Mouse (Mus musculus): ENCODE measurements around the gene Rbm15. TPM values are rescaled to one million over a fixed set of nuclear protein-coding genes. Genes with fewer than 3 reads are reported as not detected.

Rbm15 gene
- polyA plus RNA-seq, 1 experiment, result 7.4 TPM

DNA sequence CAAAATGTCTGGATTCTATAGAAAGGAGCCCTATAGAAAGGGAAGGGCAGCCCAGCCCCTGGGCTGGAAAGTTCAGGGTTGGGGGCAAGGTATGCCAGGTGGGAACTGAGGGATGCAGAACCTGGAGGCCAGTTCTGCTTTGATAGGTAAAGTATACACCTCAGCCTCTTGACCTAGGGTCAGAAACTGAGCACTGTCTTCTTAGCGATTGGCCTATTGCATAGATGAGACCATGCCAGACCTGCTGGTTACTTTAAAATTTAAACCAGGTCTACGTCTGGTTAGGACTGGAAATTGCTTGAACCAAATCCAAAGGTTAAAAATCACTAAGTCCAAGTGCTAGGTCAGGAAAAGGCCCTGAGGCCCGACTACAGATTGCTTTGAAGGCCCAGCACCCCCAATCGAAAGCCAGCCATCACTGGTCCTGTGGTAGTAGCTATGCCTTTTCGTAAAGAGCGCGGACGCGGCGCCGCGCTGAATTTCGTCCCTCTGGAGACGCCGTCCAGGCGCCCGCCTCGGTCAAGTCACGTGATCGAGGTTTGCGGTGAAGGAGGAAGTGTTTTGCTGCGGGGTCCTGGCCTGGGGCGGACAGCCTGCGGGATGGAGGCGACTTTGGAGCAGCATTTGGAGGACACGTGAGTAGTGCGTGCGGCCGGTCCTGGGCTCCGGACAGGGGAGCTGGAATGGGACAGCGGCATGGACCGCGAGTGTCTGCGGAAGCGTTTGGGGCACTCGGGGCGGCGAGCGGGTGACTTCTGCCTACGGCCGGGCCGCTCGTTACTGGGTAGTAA, 54.8 kb downstream of the Rbm15 start, which contains the start of gene Lamtor5:
Gene Lamtor5 (plus strand): TSS at position 380 of the 791 bp plus-strand sequence.
- TF ChIP-seq GATA1 (IDR thresholded peaks at IDR 0.05; ENCODE audit: low read length), result no peak

DNA sequence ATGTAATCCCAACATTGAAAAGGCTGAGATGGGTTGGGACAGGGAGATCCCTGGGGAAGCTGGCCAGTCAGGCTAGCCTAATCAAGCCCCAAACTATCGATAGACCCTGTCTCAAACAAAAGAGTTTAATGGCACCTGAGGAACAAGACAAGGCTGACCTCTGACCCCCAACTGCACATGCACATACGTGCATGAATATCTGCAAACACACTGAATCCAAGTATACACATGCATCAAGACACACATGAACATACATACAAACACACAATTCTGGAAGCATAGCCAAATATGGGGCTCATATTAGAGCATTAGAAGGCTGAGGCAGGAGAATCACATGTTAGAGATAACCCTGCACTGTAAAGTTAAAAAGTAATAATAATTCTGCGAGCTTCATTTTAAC, 56.8 kb downstream of the Rbm15 start:
- no peak for TF ChIP-seq GATA1 (IDR thresholded peaks at IDR 0.05; ENCODE audit: low read length)

DNA sequence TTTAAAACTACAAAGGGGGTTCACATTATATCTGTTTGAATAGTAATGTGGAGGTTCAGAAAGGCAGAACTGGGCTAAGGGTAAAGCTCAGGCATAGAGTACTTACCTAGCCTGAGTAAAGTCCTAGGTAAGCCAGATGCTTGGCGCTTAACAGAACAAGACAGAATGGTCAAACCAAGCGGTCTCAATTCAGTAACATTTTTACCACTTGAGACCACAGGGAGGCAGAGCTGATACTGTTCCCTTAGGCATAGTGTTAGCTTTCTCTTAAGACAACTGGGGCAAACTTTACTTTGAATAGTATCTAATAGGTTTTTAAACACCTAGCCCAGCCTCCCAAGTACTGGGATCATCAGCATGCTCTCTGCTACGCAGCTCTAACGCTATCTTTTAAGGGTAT, 57.5 kb downstream of the Rbm15 start:
- no peak for TF ChIP-seq GATA1 (IDR thresholded peaks at IDR 0.05; ENCODE audit: low read length)

Other genes starting within 250 kb of the Rbm15 start
- not detected in 2 replicates for gene Kcna2, start 232.5 kb downstream of the Rbm15 start, polyA plus RNA-seq (2012)
- gene Kcna10, start 150.6 kb downstream of the Rbm15 start, polyA plus RNA-seq (2012), result not detected in 2 replicates
- gene Cym, start 111.9 kb downstream of the Rbm15 start, polyA plus RNA-seq (2012), result not detected in 2 replicates
- gene A630076J17Rik, start 103.1 kb downstream of the Rbm15 start, polyA plus RNA-seq (2012), result not detected in 2 replicates
- gene Prok1, start 94.0 kb downstream of the Rbm15 start, polyA plus RNA-seq (2012), result 0.03 TPM in 1 of 2 replicates, not detected in the other
- gene Lamtor5, start 54.8 kb downstream of the Rbm15 start, polyA plus RNA-seq (2012), result 22.1 and 36.3 TPM in 2 replicates
- not detected in 2 replicates for gene Slc16a4, start 42.4 kb downstream of the Rbm15 start, polyA plus RNA-seq (2012)
- gene Kcnc4, start 125.9 kb upstream of the Rbm15 start, polyA plus RNA-seq (2012), result not detected in 2 replicates
- not detected in 2 replicates for gene Slc6a17, start 184.3 kb upstream of the Rbm15 start, polyA plus RNA-seq (2012)
- not detected in 2 replicates for gene Ubl4b, start 221.4 kb upstream of the Rbm15 start, polyA plus RNA-seq (2012)

All from G1E-ER4 (cell line).